Mouse (Mus musculus) stomach, embryonic 15.5 days (tissue): ENCODE data around the gene Susd6. TPM values are rescaled to one million over a fixed set of nuclear protein-coding genes. Genes with fewer than 3 reads are reported as not detected.
A peak's percentile ranks its signal among the peaks of the same experiment; 100 is the strongest.
"Not testable (repeated sequence)": the region's sequence is repeated elsewhere in the genome, so short reads cannot be mapped to it uniquely, and the experiment has no call there.

Experiments
- ATAC-seq: fragments of 200-750 bp; cut with Nextera tagmentation; 2 replicates; pipeline ENCODE4 v1.8.0; 2017; ENCODE audit warnings: low read depth, moderate number of reproducible peaks, moderate TSS enrichment; ENCODE audit not compliant: insufficient read depth, low FRiP score
- H3K27ac ChIP-seq: fragments of 300-500 bp; sonication (generic); 2 replicates; pipeline ENCODE4 v1.5.1; 2015; ENCODE audit warnings: mild to moderate bottlenecking, inconsistent platforms
- H3K27me3 ChIP-seq: fragments of 300-500 bp; sonication (generic); replicated peaks from 2 replicates; pipeline ENCODE4 v1.6.1; 2015; ENCODE audit warnings: inconsistent platforms
- H3K36me3 ChIP-seq: fragments of 300-500 bp; sonication (generic); 2 replicates; pipeline ENCODE4 v1.6.1; 2015; ENCODE audit warnings: inconsistent platforms
- H3K4me1 ChIP-seq: fragments of 300-500 bp; sonication (generic); 2 replicates; pipeline ENCODE4 v1.6.1; 2015; ENCODE audit warnings: inconsistent platforms
- H3K4me2 ChIP-seq: fragments of 300-500 bp; sonication (generic); 2 replicates; pipeline ENCODE4 v1.6.1; 2015; ENCODE audit warnings: mild to moderate bottlenecking, inconsistent platforms
- H3K4me3 ChIP-seq: fragments of 300-500 bp; sonication (generic); replicated peaks from 2 replicates; pipeline ENCODE4 v1.5.1; 2015; ENCODE audit warnings: inconsistent platforms
- H3K9ac ChIP-seq: fragments of 300-500 bp; sonication (generic); 2 replicates; pipeline ENCODE4 v1.6.1; 2015; ENCODE audit warnings: inconsistent platforms
- H3K9me3 ChIP-seq: fragments of 300-500 bp; sonication (generic); 2 replicates; pipeline ENCODE4 v1.6.1; 2016; ENCODE audit warnings: inconsistent platforms
- WGBS: fragments of 180-500 bp; shearing (Covaris S2); methylation state at CpG from one replicate; pipeline ENCODE4 v1.1.7; 2015; 5-methylcytosine and 5-hydroxymethylcytosine counted together
- polyA plus RNA-seq: library from polyadenylated mRNA; unstranded; fragments of >200 nt; fragmentation: Nextera tagmentation; extraction: Ambion mirVana; gene quantifications from 2 replicates; pipeline ENCODE4 v1.2.1, GENCODE M21; 2015

Gene Susd6
- polyA plus RNA-seq, 1 experiment from 2014 or later, result 17.5 TPM

DNA sequence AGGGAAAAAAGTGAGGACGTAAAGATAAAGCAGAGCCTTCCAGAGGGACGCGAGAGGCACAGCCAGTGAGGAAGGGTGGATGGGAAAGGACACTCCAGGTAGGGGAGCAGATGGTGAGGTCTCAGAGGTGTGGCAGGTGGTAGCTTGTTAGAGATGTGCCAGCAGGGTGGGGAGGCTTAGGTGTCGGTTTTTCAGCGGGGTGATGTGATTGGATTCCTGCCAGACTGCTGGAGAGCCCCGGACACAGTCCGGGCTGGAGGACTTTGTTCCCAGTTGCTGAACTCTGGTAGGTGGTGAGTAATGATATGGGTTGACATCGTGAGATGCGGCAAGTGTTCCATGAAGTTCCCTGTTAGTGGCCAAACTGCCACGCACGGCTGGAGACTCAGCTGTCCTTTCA lies 2.7 kb upstream of the Susd6 start:
- no peak for ATAC-seq
- no peaks in the 10 kb centered on the region for H3K27me3 ChIP-seq
- H3K9me3 ChIP-seq, result no peaks in the 10 kb centered on the region
- H3K4me3 ChIP-seq, result no peak overlapping the region
- peaks cover 14% of the 10 kb centered on the region for H3K4me1 ChIP-seq
- no peaks in the 10 kb centered on the region for H3K36me3 ChIP-seq
- H3K9ac ChIP-seq, result no peak overlapping the region
- WGBS, result 38% methylated on average over 11 of the region's 11 CpGs
- H3K4me2 ChIP-seq, result peak overlapping the region; percentile 16; the same call in 1 of the 2 replicates
- no peak overlapping the region for H3K27ac ChIP-seq

DNA sequence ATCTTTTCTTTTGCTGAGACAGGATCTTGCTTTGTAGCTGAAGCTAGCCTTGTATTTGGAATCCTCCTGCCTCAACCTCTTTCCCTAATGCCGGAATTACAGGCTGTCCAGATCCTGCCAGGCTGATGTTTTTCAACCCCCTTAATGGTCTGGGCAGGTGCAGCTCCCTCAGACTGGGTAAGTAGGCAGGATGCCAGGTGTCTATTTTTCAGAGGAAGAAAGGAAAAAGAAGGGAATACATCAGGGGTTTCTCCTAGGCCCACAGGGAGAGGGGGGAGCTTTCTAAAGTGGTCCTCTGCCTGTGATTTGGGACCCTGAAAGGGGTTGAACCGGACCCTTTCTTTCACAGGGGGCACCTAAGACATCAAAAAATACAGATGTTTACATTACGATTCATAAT lies 2.1 kb upstream of the Susd6 start:
- H3K27ac ChIP-seq, result no peak overlapping the region
- H3K9me3 ChIP-seq, result no peaks in the 10 kb centered on the region
- no peak for ATAC-seq
- no peaks in the 10 kb centered on the region for H3K27me3 ChIP-seq
- no peaks in the 10 kb centered on the region for H3K36me3 ChIP-seq
- WGBS, result 77% methylated on average over 3 of the region's 3 CpGs
- H3K4me3 ChIP-seq, result no peak overlapping the region
- no peak overlapping the region for H3K4me2 ChIP-seq
- H3K4me1 ChIP-seq, result peaks cover 17% of the 10 kb centered on the region
- H3K9ac ChIP-seq, result no peak overlapping the region

DNA sequence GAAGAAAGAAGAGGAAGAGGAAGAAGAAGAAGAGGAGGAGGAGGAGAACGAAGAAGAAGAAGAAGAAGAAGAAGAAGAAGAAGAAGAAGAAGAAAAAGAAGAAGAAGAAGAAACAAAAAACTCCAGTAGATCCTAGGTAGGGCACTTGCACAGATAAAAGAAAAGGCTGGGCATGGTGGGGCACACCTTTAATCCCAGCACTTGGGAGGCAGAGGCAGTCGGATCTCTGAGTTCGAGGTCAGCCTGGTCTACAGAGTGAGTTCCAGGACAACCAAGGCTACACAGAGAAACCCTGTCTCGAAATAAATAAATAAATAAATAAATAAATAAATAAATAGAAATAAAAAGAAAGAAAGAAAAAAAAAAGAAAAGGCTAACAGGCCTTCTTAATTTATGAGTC lies 1.0 kb upstream of the Susd6 start:
- H3K4me1 ChIP-seq, result peaks cover 17% of the 10 kb centered on the region
- not testable (repeated sequence) for H3K9ac ChIP-seq, H3K27ac ChIP-seq, H3K4me2 ChIP-seq, ATAC-seq, H3K4me3 ChIP-seq, H3K9me3 ChIP-seq, H3K36me3 ChIP-seq, H3K27me3 ChIP-seq
- WGBS, result 82% methylated on average over 4 of the region's 4 CpGs

DNA sequence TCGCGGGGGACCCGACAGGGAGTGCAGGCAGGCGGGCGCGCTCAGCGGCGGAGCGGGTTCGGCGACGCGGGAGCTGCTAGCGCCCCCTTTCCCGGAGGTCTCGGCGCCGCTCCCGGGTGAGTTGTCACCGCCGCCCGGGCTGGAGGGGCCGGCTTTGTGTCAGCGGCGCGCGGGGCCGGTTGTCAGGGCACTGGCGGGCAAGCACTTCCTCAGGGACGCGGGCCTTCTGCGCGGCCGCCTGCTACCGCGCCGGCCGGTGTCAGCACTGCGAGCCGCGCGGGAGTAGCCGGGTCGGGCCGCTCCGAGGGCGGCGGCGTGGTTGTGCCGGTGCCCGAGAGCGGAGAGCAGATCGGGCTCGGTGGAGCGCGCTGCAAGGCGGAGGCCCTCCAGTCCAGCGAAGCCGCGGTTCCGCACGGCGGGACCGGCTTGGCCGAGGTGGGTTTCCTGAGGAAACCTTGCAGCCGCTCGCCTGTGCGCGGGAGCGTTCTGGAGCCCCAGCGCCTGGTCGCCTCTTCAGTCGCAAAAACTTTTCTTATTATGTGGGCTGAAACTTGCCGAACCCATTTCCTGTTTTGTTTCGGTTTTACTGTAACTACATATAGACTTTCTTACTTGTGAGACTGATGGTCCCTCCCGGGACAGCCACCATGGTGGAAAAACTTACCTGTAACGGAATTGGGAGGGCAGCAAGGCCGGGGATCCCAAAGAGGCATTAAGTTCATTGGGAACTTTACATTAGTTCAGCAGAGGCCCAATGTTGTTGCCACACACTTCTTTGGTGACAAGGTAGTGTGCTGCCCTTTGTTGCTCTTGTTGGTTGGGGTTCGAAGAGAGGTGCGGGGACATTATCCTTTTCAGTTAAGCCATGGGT lies 625 bp downstream of the Susd6 start:
- Histone ChIP-seq H3K36me3 (no peaks in the 10 kb centered on the region), H3K27ac (peak overlapping the region; percentile 94), H3K9ac (peak overlapping the region; percentile 93), H3K4me1 (peaks cover 21% of the 10 kb centered on the region), H3K4me2 (peak overlapping the region; percentile 77), H3K9me3 (no peaks in the 10 kb centered on the region), H3K27me3 (no peaks in the 10 kb centered on the region), H3K4me3 (peak overlapping the region; percentile 92)
- ATAC-seq, result peak; percentile 54
- under 1% methylated on average over 67 of the region's 80 CpGs for WGBS

DNA sequence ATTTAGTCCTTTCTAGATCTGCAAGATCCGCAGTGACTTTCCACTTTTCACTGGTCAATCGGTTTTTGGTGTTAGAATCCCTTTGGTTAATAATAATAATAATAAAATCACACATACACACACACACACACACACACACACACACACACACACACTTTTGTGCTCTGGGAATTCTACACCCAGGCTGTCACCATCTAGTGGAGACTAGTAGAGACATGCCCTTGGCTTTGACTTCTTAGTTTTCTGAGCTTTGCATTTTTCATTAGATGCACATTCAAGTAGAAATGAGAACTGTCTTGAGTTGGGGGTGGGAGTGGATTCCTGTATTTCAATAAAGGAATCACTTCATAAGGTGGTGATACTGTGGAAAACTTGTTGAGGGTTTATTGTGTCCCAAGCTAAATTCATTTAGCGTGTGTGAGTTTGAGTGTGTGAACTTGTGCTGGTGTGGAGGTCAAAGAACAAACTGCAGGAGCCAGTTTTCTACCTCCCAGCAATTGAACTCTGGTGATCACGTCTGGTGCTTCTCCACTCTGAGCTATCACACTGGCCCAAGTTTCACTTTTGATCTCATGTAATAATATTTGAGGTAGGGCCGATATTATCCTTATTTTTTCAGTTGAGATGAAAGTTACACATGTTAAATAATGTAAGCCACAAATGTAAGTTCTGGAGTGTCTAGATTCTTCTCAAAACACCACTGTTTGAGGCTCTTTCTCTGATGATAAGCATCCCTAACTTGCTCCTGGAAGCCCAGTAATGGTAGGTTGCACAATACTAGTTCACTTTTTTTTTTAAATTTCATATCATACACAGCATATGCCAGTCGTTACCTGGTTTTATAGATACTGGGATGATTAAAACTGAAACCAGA lies 1.5 kb downstream of the Susd6 start:
- Histone ChIP-seq H3K27ac (peak overlapping the region; percentile 94), H3K4me2 (peak overlapping the region; percentile 77), H3K27me3 (no peaks in the 10 kb centered on the region), H3K4me1 (peaks cover 21% of the 10 kb centered on the region), H3K9me3 (no peaks in the 10 kb centered on the region), H3K4me3 (peak overlapping the region; percentile 92), H3K9ac (peak overlapping the region; percentile 93; the same call in 1 of the 2 replicates), H3K36me3 (no peaks in the 10 kb centered on the region)
- WGBS, result 36% methylated on average over 6 of the region's 6 CpGs
- no peak for ATAC-seq

DNA sequence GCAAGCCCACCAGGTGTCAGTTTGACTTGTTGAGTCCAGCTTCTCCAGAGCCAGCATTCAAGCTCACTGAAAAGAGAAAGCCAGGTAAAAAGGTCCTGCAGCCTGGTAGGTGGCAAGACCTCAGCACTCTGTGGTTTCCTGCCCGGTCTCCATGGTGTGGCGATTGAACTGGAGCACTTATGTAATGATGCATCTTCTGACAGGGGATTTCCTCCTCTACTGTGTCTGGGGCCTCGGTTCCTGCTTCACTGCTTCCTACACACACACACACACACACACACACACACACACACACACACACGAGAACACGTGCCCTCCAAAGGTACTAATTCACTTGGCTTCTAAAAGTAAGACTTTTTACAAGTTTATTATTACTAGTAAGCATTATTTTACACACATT lies 2.6 kb downstream of the Susd6 start:
- Histone ChIP-seq H3K27me3 (no peaks in the 10 kb centered on the region), H3K9ac (no peak overlapping the region), H3K4me1 (peaks cover 21% of the 10 kb centered on the region), H3K36me3 (no peaks in the 10 kb centered on the region), H3K4me2 (no peak overlapping the region), H3K27ac (no peak overlapping the region; the same call in 1 of the 2 replicates), H3K4me3 (no peak overlapping the region), H3K9me3 (no peaks in the 10 kb centered on the region)
- ATAC-seq, result no peak
- 55% methylated on average over 5 of the region's 5 CpGs for WGBS

DNA sequence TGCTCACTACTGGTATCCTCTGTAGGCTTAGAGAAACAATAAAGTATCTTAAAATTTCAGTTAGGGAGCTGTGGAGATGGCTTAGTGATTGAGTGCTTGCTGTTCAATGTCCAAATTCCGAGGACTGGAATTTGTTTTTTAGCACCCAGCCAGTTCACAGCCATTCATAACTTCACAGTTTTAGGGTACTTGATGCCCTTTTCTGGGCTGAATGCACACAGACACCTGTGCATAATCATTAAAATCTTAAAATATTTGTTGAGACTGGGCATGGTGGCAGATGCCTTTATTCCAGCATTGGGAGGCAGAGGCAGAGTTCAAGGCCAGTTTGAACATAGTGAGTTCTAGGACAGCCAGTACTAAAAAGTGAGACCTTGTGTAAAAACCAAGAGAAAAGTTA lies 3.2 kb downstream of the Susd6 start:
- Histone ChIP-seq H3K9ac (no peak overlapping the region), H3K4me2 (no peak overlapping the region), H3K27me3 (no peaks in the 10 kb centered on the region), H3K4me3 (no peak overlapping the region), H3K9me3 (no peaks in the 10 kb centered on the region), H3K36me3 (no peaks in the 10 kb centered on the region), H3K4me1 (peaks cover 21% of the 10 kb centered on the region), H3K27ac (no peak overlapping the region)
- ATAC-seq, result no peak
- WGBS, result 67% methylated on average over 1 of the region's 1 CpGs

DNA sequence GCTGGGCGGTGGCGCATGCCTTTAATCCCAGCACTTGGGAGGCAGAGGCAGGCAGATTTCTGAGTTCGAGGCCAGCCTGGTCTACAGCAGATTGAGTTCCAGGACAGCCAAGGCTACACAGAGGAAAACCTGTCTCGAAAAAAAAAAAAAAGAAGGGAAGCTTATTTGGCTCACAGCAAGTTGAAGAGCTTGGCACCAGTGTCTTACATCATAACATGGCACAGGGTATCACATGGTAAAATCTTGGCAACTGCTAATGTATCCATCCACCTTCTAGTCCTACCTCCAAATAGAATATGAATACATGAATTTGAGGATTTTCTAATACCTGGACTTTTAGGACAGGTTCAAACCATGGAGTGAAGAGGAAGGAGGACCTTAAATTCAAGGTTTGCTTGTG lies 4.2 kb downstream of the Susd6 start:
- WGBS, result 92% methylated on average over 4 of the region's 4 CpGs

DNA sequence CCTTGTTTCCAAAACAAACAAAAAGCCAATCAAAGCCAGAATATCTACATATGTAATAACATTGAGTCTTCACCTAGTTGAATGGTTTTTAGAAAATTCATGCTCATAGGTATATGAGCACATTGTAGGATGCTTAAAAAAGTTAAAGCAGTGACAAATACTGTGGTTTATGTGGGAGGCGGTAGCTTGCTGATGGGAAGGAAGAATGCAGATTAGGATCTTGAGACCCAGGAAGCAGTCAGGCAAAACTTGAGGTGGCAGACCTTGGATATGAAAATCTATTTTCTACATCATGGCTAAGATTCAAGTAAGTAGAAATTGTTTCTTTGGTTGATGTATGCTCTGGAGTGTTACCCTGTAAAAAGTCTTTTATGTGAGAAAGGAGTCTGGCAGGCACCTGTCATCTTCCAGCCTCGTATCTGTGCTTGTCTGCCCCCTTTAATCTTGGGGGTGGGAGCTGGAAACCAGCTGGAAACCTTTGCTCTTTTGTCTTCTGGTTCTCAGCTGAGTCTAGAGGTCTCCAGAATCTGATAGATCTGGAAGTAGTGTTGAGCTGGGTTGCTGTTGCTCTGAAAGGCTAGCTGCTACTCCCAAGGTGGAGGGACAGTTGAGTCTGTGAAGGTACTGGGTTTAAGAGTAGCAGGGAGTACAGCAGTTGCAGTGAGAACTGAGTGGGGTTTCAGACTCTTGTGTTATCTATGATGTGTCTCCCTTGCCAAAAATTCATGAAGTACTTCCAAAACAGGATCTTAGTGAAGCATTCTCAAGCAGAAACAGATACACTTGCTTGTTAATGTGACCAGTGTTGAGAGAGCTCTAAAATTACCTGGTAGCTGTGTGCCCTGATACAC lies 4.8 kb downstream of the Susd6 start:
- no peak for ATAC-seq
- H3K27ac ChIP-seq, result no peak overlapping the region
- H3K4me3 ChIP-seq, result no peak overlapping the region
- H3K36me3 ChIP-seq, result no peaks in the 10 kb centered on the region
- 58% methylated on average over 2 of the region's 2 CpGs for WGBS
- H3K4me1 ChIP-seq, result peaks cover 16% of the 10 kb centered on the region; the same call in 1 of the 2 replicates
- no peak overlapping the region for H3K4me2 ChIP-seq
- no peaks in the 10 kb centered on the region for H3K27me3 ChIP-seq
- H3K9ac ChIP-seq, result no peak overlapping the region
- H3K9me3 ChIP-seq, result no peaks in the 10 kb centered on the region

More for the DNA sequence above, 4.2 kb downstream of the Susd6 start:
- Histone ChIP-seq H3K27me3 (no peaks in the 10 kb centered on the region), H3K4me1 (peaks cover 21% of the 10 kb centered on the region), H3K4me2 (no peak overlapping the region), H3K4me3 (no peak overlapping the region), H3K9ac (no peak overlapping the region), H3K27ac (no peak overlapping the region), H3K9me3 (no peaks in the 10 kb centered on the region), H3K36me3 (no peaks in the 10 kb centered on the region)
- no peak for ATAC-seq

DNA sequence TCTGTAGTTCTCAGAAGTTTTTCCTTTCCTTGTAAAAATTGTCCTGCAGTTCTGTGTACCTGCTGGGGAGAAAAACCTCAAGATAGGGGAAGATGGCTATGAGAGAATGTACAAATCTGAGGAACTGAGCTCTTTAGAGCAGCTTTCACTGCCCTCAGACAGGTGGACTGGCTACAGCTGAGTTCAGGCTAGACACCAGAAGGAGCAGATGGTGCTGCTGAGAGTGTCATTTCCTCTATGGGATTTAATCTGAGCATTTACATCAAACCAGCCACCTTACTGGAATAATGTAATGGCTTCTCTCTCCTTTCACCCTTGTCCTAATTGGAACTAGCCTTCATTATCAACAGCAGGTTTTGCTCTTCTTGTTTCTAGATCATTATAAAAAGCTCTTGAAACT lies 8.0 kb downstream of the Susd6 start:
- Histone ChIP-seq H3K9me3 (no peaks in the 10 kb centered on the region), H3K4me3 (no peak overlapping the region), H3K9ac (no peak overlapping the region), H3K27ac (no peak overlapping the region), H3K4me2 (no peak overlapping the region), H3K27me3 (no peaks in the 10 kb centered on the region), H3K36me3 (no peaks in the 10 kb centered on the region), H3K4me1 (peaks cover 7% of the 10 kb centered on the region; the same call in 1 of the 2 replicates)
- no peak for ATAC-seq

DNA sequence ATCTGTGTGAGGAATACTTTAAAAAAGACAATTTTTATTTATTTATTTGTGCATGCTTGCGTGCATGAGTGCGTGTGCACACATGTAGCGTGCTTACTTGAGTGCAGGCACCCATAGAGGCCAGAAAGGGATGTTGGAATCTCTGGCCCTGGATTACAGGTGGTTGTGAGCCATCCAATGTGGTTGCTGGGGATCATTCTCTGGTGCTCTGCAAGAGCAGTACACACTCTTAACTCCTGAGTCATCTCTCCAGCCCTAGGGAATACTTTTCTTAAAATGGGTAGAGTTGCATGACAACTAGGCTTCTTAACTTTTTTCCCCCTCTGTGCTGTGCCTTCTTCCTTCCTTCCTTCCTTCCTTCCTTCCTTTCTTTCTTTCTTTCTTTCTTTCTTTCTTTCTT lies 9.8 kb downstream of the Susd6 start:
- WGBS, result 94% methylated on average over 3 of the region's 3 CpGs
- no peaks in the 10 kb centered on the region for H3K36me3 ChIP-seq
- H3K27ac ChIP-seq, result no peak overlapping the region
- no peak overlapping the region for H3K4me3 ChIP-seq
- H3K27me3 ChIP-seq, result no peaks in the 10 kb centered on the region
- no peaks in the 10 kb centered on the region for H3K9me3 ChIP-seq
- H3K9ac ChIP-seq, result no peak overlapping the region
- no peak overlapping the region for H3K4me2 ChIP-seq
- ATAC-seq, result no peak
- peaks cover 12% of the 10 kb centered on the region for H3K4me1 ChIP-seq
